Mouse (Mus musculus) brain, embryonic 14.5 days (tissue): Measurements from ENCODE around the gene Bst1. TPM values are rescaled to one million over a fixed set of nuclear protein-coding genes. Genes with fewer than 3 reads are reported as not detected.

Experiments used
- DNase-seq: peaks from one replicate; pipeline ENCODE4 v3.0.0-alpha.2; 2011; ENCODE audit warnings: low read depth
- CTCF ChIP-seq: fragments of 200-500 bp; IDR thresholded peaks from 2 replicates; pipeline ENCODE4 v1.5.1; 2012; ENCODE audit warnings: inconsistent platforms, mild to moderate bottlenecking, moderate library complexity, borderline replicate concordance; ENCODE audit not compliant: insufficient read depth, insufficient read length; ENCODE audit errors: extremely low read depth
- POLR2A ChIP-seq: fragments of 200-500 bp; IDR thresholded peaks from 2 replicates; pipeline ENCODE4 v1.6.1; 2012; ENCODE audit warnings: mild to moderate bottlenecking, inconsistent platforms, borderline replicate concordance; ENCODE audit not compliant: poor library complexity, insufficient read depth, insufficient read length, severe bottlenecking; ENCODE audit errors: extremely low read depth
- polyA plus RNA-seq: library from polyadenylated mRNA; depleted of rRNA; stranded (reverse); fragments of >200 nt; gene quantifications from 2 replicates; pipeline ENCODE4 v1.2.3, GENCODE M21; 2012

Gene Bst1
- polyA plus RNA-seq, 1 experiment = 0.11 TPM

DNA sequence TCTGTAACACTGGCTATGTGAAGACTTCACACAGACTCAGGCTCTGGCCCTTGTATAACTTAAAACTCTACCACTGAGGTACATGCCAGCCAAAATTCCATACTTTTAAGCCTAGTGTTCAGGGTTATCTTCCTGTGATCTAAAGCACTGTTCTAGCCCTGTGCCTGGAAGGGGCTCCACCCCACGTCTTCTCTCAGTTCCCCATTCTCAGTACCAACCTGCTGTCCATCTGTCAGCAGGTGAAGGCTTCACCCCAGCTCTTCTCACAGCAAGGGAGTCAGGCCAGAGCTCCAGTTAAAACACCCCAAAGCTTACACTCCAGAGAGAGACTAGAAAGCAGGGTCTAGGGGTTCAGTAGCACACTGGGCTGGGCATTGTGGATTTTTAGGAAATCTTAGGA, 27.0 kb downstream of the Bst1 start:
- TF ChIP-seq CTCF (no peak), POLR2A (no peak)
- DNase-seq = no peak

DNA sequence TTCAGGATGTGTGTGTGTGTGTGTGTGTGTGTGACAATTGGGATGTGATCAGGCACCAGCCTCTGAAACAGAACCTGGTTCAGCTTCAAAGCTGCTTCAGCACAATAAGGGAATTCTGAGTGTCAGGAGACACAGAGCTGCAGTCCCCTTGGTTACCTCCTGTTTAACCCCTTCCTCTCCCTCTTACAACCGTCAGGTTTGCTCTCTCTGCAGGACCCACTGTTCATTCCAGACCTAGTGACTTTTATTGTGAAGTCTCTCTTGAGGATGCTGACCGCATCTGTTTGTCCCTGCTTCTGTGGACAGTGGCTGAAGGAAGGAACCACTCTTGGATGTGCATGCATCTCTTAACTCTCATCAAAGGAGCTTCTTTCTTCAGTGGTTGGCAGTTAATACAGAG, 27.5 kb downstream of the Bst1 start:
- DNase-seq = peak; percentile 27
- TF ChIP-seq CTCF = no peak
- no peak for TF ChIP-seq POLR2A

DNA sequence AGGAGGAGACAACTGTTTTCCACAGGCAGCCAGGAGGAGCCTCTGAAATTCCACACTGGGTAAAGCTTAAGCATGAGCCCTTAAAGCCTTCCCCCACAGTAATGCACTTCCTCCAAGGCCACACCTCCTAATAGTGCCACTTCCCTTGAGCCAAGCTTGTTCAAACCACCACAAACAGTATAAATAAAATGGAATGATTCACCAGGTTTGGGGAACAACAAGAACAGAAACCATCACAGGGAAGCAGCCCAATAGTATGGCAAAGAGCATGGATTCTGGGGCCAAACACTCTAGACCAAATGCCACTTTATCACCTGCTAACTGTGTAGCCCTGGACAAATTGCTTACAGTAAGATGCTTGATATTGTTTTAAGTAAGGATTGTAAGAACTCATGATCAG, 28.9 kb downstream of the Bst1 start:
- no peak for DNase-seq
- TF ChIP-seq POLR2A = no peak
- TF ChIP-seq CTCF = no peak

DNA sequence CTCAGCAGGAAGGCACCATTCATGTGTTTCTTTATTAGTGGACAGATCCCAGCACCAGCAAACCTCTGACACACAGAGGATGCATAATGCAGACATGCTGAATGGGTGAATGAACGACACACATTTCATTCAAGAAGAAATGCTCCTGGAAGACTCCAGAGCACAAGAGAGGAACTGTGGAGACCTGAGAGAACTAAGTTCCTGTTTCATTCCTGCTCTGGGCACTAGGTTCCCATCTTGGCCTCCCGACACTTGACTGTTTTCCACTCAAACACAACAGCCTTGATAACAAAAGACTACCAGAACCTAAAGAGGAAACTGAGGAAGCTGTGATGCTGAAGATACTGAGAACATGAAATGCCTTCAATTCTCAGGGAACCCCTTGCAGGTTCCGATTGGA, 29.6 kb downstream of the Bst1 start:
- DNase-seq = no peak
- TF ChIP-seq CTCF (no peak), POLR2A (no peak)

DNA sequence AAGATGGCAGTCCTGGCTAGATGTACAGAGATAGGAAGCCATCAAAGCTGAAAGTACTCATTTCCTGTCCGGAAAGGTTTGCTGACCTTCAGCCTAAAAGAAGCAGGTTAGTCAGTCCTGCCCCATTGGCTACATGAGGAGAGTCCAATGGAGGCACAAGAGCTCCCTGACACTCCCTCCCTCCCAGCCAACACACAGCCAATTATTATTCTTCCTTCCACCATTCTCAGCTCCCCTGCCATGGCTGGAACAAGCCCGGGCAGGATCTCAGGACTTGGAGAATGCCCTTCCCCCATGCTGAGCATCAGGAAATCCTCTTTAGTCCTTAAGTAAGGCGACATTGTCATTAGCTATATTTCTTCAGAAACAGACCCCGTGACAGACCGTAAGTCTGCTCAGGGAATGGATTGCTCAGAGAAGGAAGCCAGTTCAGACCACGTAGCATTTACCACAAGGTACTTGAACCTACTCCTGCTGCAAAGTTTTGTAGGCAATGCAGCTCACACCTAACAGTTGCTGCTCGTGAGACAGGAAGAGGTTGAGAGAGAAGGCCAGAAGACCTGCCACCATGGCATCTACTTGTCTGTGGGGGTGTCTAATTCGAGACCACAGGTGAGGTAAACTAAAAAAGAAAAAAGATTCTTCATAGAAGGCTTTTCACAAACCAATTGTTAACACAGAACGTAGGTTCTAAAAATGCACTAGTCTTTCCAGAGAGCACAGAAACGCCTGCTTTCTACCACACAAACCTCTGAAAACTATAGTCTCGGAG, 34.6 kb downstream of the Bst1 start:
- no peak for DNase-seq

DNA sequence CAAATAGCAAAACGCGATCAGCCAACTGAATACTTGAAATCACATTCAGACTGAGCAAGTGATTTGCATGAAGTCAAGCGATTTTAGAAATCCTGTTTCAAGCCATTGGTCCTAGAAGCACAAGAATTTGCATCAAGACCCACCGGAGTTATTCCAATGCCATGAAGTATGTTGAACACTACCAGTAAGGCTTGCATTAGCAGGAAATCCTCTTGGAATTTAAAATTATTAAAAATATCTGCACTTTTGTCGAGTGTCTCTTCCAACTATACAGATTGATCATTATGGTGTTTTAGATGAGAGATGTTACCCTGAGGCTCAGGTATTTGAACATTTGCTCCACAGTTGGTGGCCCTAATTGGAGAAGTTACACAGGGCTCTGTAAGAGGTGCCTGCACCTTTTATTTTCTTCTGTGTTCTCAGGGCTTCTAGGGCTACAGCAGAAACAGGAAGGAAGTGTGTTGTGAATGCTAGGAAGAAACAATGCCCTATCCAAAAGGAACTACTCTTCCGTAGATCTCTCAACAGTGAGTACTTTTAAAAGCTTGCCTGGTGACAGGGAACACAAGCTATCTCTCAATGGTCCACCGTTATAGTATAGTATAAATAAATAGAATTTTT, 35.3 kb downstream of the Bst1 start:
- TF ChIP-seq POLR2A = no peak
- DNase-seq = no peak

More for the DNA sequence above, 34.6 kb downstream of the Bst1 start:
- TF ChIP-seq POLR2A (no peak), CTCF (no peak)

DNA sequence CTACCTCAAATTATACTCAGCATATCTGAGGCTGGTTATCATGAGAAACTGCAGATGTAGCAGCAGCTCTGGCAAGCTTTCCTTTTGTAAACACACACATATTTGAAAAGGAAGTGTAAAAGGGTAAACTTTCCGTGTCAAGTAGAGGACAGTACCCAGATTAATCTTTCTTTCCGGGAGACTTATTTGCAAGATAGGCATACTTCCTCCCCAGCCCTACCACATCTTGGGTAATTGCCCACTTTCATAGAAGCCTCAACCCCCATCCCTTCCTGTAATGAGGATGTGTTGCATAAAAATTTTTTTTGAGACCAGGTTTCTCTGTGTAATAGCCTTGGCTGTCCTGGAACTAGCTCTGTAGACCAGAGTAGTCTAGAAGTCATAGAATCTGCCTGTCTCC, 37.1 kb downstream of the Bst1 start:
- DNase-seq = no peak
- TF ChIP-seq POLR2A = no peak
- no peak for TF ChIP-seq CTCF

DNA sequence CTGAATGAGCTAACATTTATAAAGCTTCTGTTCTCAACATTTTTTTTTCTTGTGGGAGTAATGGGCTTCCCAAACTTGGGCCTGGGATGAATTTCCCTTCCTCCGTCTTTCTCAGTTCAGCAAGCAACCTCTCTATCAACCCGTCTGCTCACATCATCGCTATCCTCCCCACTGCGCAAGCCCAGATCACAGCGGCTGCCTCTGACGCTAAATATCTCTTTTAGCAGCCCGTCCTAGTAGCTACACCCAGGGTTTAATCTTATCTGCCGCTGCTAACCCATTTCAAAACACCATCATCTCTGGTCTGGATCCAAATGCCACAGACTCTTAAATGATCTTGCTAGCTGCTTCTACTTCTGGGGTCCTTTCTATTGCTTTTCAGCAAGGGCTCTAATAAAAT, 41.0 kb downstream of the Bst1 start:
- TF ChIP-seq POLR2A = no peak
- TF ChIP-seq CTCF = no peak
- DNase-seq = no peak

DNA sequence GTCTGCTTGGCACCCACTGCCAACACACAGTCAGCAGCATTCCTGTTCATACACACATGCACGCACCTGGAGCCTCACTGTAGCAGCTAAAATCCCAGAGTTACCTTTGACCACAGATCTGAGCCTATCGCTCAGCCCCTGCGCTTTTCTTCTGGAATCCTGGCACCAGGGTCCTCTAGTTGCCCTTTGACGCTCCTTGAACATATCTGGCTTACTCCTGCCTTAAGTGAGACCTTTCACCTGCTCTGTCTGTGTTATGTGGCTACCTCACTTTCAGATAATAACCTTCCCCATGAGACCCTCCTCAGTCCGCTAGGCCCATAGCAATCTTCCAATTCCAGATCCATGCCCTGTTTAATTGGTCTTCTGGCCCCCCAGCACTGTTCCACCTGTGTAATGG, 41.4 kb downstream of the Bst1 start:
- no peak for DNase-seq

DNA sequence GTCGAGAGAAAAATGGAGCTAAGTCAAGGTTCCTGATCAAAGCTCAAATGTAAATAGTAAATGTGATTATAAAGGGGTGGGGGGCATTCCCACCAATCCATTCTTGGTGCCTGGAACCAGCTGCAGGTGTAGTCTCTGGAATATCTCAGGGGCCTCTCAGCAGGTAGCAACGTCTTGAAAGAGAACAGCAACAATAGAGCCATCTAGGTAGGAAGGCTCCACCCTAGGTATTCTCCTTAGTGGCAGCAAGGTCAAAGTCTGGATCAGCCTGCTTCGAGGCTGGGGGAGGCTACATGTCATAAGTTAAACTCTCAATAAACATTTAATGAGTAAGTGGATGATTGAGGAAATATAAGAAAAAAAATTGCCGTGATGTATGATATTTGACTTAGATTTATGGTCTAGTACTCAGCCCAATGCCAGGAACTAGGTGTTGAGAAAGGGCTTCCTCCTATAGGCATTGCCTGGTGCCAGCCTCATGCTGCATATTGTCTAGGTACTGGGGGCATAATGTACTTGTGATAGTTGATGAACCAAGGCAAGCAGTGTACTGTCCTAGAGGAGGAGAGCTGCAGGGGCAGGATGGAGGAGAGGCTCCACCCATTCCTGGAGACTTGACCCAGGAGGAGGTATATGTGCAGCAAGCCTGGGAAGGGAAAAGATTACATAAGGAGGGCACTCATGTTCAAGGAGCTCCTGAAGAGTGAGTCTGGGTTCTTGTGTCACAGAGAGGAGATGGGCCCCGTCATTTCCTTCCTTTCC, 42.2 kb downstream of the Bst1 start:
- DNase-seq = no peak
- no peak for TF ChIP-seq POLR2A
- no peak for TF ChIP-seq CTCF

More for the DNA sequence above, 41.4 kb downstream of the Bst1 start:
- TF ChIP-seq POLR2A (no peak), CTCF (no peak)

DNA sequence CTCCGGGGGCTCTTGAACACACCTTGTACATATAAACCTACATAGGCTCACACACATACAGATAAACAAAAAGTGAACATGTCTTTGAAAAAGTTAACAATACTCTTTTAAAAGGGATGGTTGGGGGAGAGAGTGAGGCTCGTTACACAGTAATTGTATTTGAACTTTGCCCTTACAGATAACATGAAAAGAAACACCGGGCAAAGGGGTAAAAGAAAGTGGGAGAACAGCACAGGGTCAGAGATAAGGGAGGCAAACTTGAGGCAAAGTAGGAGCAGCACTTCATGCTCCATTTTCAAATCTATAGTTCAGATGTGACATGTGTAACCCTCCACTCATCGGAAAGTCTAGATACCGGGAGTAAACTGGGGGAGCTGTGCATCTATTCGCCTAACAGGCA, 45.0 kb downstream of the Bst1 start:
- no peak for DNase-seq
- TF ChIP-seq CTCF = no peak
